Mouse (Mus musculus): ENCODE results near the gene Tmem63c. TPM values are rescaled to one million over a fixed set of nuclear protein-coding genes. Genes with fewer than 3 reads are reported as not detected.

The Tmem63c gene
- total and polyA plus RNA-seq, 3 experiments: not detected

DNA sequence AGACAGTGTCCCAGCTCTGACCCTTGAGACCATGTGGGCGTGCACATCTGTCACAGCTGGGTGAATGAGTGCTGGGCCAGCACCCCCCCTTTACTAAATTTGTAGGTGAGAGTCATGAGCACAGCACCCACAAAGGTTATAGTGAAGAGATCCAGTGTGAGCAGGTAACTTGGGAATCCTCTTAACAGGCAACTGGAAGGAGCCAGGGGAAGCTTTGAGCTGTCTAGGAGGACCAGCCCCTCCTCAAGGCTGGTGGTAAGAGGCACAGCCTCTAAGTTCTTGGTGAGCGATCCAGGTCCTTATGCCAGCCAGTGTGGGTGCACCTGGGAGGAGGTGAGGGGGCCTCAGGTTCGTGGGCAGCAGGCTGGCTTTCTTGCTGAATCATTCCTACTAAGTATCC lies 17.5 kb upstream of the Tmem63c start:
- peaks cover 5% of the 10 kb centered on the region; the same call in 1 of the 2 replicates for H3K4me1 ChIP-seq (ENCODE audit: insufficient read depth, low read depth, low read length)
- DNase-seq (ENCODE audit: low spot score): no peak
- no peak overlapping the region for H3K4me3 ChIP-seq (ENCODE audit: low read depth, low read length)
- no peaks in the 10 kb centered on the region for H3K9me3 ChIP-seq (replicated peaks)
- H3K36me3 ChIP-seq (replicated peaks): no peaks in the 10 kb centered on the region
- no peak for TF ChIP-seq POLR2AphosphoS5 (IDR thresholded peaks at IDR 0.05; ENCODE audit: insufficient replicate concordance, low read depth, low read length)
- no peak for TF ChIP-seq GATA2 (IDR thresholded peaks at IDR 0.05; ENCODE audit: borderline replicate concordance, low read depth, low read length)
- no peak for TF ChIP-seq CTCF (IDR thresholded peaks at IDR 0.05; ENCODE audit: low read depth, low read length)
- no peak for TF ChIP-seq TAL1 (conservative IDR thresholded peaks at IDR 0.05; ENCODE audit: low read depth, low read length)
- no peak for TF ChIP-seq GATA1 (IDR thresholded peaks at IDR 0.05; ENCODE audit: borderline replicate concordance, low read length)
- ATAC-seq (ENCODE audit: extremely low read depth, insufficient number of reproducible peaks, low FRiP score, poor library complexity, severe bottlenecking): no peak
- peaks cover 13% of the 10 kb centered on the region for H3K27me3 ChIP-seq (ENCODE audit: insufficient read depth, low read length)

DNA sequence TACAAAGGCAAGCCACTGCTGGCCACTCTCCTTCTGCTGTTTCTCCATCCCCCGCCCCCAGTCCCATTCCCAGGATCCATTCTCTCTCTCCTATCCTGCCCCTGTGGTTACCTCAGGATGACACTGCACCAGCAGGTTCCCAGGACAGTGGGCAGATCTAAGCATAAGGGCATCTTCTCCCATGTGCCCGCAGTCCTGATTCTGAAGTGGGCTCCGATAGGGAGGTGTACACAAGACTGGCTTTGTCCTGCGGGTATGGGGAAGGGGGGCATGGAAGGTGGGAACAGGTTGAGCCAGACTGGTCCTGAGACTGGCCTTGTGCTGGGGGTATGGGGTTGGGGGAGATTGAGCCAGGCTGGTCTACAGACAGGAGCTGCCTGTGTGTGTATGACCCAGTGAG lies 16.5 kb upstream of the Tmem63c start:
- H3K36me3 ChIP-seq (replicated peaks): no peaks in the 10 kb centered on the region
- DNase-seq (ENCODE audit: low spot score): no peak
- no peak overlapping the region for H3K4me3 ChIP-seq (ENCODE audit: low read depth, low read length)
- peaks cover 5% of the 10 kb centered on the region; the same call in 1 of the 2 replicates for H3K4me1 ChIP-seq (ENCODE audit: insufficient read depth, low read depth, low read length)
- H3K9me3 ChIP-seq (replicated peaks): no peaks in the 10 kb centered on the region
- ATAC-seq (ENCODE audit: extremely low read depth, insufficient number of reproducible peaks, low FRiP score, poor library complexity, severe bottlenecking): no peak
- no peak for TF ChIP-seq GATA1 (IDR thresholded peaks at IDR 0.05; ENCODE audit: borderline replicate concordance, low read length)
- no peak for TF ChIP-seq POLR2AphosphoS5 (IDR thresholded peaks at IDR 0.05; ENCODE audit: insufficient replicate concordance, low read depth, low read length)
- TF ChIP-seq CTCF (IDR thresholded peaks at IDR 0.05; ENCODE audit: low read depth, low read length): no peak
- no peak for TF ChIP-seq TAL1 (conservative IDR thresholded peaks at IDR 0.05; ENCODE audit: low read depth, low read length)
- TF ChIP-seq GATA2 (IDR thresholded peaks at IDR 0.05; ENCODE audit: borderline replicate concordance, low read depth, low read length): no peak
- H3K27me3 ChIP-seq (ENCODE audit: insufficient read depth, low read length): peaks cover 17% of the 10 kb centered on the region

DNA sequence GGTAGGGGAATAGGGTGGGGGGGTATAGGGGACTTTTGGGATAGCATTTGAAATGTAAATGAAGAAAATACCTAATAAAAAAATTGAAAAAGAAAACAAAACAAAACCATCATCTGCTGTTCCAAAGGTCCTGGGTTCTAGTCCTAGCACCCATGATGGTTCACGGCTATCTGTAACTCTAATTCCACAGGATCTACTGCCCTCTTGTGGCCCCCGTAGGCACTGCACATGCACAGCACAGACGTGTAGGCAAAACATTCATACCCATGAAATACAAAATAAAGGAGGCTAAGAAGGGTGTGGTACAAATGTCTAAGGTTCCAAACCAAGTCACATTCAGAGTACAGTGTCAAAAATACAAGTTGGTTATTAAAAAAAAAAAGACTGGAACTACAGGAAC lies 4.1 kb upstream of the Tmem63c start:
- no peak for DNase-seq (ENCODE audit: low spot score)
- TF ChIP-seq CTCF (IDR thresholded peaks at IDR 0.05; ENCODE audit: low read depth, low read length) (peak; percentile 88), GATA1 (IDR thresholded peaks at IDR 0.05; ENCODE audit: borderline replicate concordance, low read length) (no peak), GATA2 (IDR thresholded peaks at IDR 0.05; ENCODE audit: borderline replicate concordance, low read depth, low read length) (no peak)
- Histone ChIP-seq H3K9me3 (replicated peaks) (no peaks in the 10 kb centered on the region), H3K4me1 (ENCODE audit: insufficient read depth, low read depth, low read length) (no peaks in the 10 kb centered on the region), H3K27me3 (ENCODE audit: insufficient read depth, low read length) (peaks cover 5% of the 10 kb centered on the region; the same call in 1 of the 2 replicates), H3K4me3 (ENCODE audit: low read depth, low read length) (no peak overlapping the region), H3K36me3 (replicated peaks) (no peaks in the 10 kb centered on the region)
- no peak for ATAC-seq (ENCODE audit: extremely low read depth, insufficient number of reproducible peaks, low FRiP score, poor library complexity, severe bottlenecking)

DNA sequence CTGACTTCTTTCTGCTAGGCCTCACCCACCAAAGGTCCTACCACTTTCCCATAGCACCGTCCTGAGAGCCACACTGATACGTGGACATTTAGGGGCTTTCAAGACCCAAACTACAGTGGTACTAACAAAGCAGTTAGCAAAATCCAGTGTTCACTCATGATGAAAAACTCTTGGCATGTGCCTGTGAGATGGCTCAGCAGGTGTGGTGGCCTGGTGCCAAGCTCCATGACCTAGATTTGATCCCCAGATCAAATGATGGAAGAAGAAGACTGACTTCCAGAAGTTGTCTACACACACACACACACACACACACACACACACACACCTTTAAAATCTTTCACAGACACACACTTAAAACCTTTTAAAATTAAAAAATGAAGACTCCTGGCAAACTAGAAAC lies 2.4 kb upstream of the Tmem63c start:
- DNase-seq (ENCODE audit: low spot score) (no peak), ATAC-seq (ENCODE audit: extremely low read depth, insufficient number of reproducible peaks, low FRiP score, poor library complexity, severe bottlenecking) (no peak)
- Histone ChIP-seq H3K36me3 (replicated peaks) (no peaks in the 10 kb centered on the region), H3K4me3 (ENCODE audit: low read depth, low read length) (no peak overlapping the region), H3K9me3 (replicated peaks) (no peaks in the 10 kb centered on the region), H3K27me3 (ENCODE audit: insufficient read depth, low read length) (peaks cover 5% of the 10 kb centered on the region; the same call in 1 of the 2 replicates), H3K4me1 (ENCODE audit: insufficient read depth, low read depth, low read length) (no peaks in the 10 kb centered on the region)
- no peak for TF ChIP-seq GATA2 (IDR thresholded peaks at IDR 0.05; ENCODE audit: borderline replicate concordance, low read depth, low read length)
- TF ChIP-seq CTCF (IDR thresholded peaks at IDR 0.05; ENCODE audit: low read depth, low read length): no peak
- no peak for TF ChIP-seq POLR2AphosphoS5 (IDR thresholded peaks at IDR 0.05; ENCODE audit: insufficient replicate concordance, low read depth, low read length)
- TF ChIP-seq GATA1 (IDR thresholded peaks at IDR 0.05; ENCODE audit: borderline replicate concordance, low read length): no peak
- TF ChIP-seq TAL1 (conservative IDR thresholded peaks at IDR 0.05; ENCODE audit: low read depth, low read length): no peak

DNA sequence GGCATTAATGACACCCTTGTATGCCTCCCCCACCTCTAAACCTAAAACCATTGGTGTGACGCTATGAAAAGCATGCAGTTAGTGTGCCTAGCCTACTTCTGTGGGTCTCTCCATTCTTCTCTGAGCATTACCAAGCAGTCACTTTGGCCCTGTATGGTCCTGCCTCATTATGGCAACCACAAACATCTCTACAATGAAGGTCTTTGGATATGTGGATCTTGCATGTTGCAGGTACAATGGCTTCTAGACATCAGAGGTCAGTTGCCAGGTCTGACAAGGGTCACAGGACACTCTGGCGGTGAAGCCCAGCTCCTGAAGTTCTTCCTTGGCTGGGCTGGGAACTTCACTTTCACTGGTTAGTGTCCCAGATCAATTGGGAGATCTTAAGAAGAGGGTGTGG lies 866 bp downstream of the Tmem63c start:
- Histone ChIP-seq H3K27me3 (ENCODE audit: insufficient read depth, low read length) (peaks cover 19% of the 10 kb centered on the region), H3K36me3 (replicated peaks) (no peaks in the 10 kb centered on the region), H3K9me3 (replicated peaks) (no peaks in the 10 kb centered on the region), H3K4me3 (ENCODE audit: low read depth, low read length) (no peak overlapping the region), H3K4me1 (ENCODE audit: insufficient read depth, low read depth, low read length) (no peaks in the 10 kb centered on the region)
- TF ChIP-seq TAL1 (conservative IDR thresholded peaks at IDR 0.05; ENCODE audit: low read depth, low read length) (no peak), POLR2AphosphoS5 (IDR thresholded peaks at IDR 0.05; ENCODE audit: insufficient replicate concordance, low read depth, low read length) (no peak), GATA2 (IDR thresholded peaks at IDR 0.05; ENCODE audit: borderline replicate concordance, low read depth, low read length) (no peak), CTCF (IDR thresholded peaks at IDR 0.05; ENCODE audit: low read depth, low read length) (no peak), GATA1 (IDR thresholded peaks at IDR 0.05; ENCODE audit: borderline replicate concordance, low read length) (no peak)
- ATAC-seq (ENCODE audit: extremely low read depth, insufficient number of reproducible peaks, low FRiP score, poor library complexity, severe bottlenecking): no peak
- no peak for DNase-seq (ENCODE audit: low spot score)

DNA sequence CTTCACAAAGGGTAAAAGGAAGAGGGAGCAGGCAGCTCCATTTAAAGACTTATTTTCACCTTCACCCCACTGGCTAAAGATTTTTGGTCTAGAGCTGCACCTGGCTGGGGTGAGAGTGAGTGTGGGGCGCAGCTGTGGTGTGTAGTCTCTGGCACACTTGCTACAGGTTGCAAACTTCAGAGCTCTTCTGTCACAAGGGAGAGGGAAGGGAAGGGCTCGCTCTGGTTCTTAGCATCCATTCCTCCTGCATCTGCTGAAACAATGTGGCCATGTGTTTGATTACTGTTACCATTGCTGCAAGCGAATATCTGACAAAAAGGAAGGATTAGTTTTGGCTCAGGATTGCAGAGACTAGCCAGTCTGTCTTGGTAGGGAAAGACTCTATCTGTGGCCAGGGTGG lies 2.3 kb downstream of the Tmem63c start:
- peaks cover 23% of the 10 kb centered on the region for H3K27me3 ChIP-seq (ENCODE audit: insufficient read depth, low read length)
- H3K4me3 ChIP-seq (ENCODE audit: low read depth, low read length): no peak overlapping the region
- no peak for TF ChIP-seq GATA2 (IDR thresholded peaks at IDR 0.05; ENCODE audit: borderline replicate concordance, low read depth, low read length)
- DNase-seq (ENCODE audit: low spot score) (no peak), ATAC-seq (ENCODE audit: extremely low read depth, insufficient number of reproducible peaks, low FRiP score, poor library complexity, severe bottlenecking) (no peak)
- no peaks in the 10 kb centered on the region for H3K36me3 ChIP-seq (replicated peaks)
- no peaks in the 10 kb centered on the region for H3K9me3 ChIP-seq (replicated peaks)
- no peaks in the 10 kb centered on the region for H3K4me1 ChIP-seq (ENCODE audit: insufficient read depth, low read depth, low read length)

All from G1E (cell line).